Mouse (Mus musculus): ENCODE measurements at regions not wholly inside any gene's neighbourhood (a gene's known extent, or its start where the extent isn't known, plus 50 kb on each side); places are given as distances from the start of the nearest gene placed in this dataset.

DNA sequence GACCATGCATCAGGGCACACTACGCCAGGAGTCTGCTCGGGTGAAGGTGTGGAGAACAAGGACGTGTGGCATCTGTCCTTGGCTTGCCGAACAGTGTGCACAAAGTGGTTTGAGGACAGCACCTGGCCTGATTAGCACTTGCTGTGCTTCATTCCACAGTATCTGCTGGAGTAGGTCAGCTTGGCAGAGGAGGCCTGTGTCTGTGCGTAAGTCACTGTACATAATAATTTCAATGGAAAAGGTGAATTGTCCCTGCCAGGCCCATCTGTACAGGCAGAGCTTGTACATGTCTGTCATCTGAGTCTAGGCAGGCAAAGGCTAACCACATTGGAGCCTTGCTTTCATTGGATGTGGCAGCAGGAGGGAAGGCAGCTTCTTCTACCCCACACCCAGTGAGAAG is 979.5 kb upstream of the Car8 start:
- Histone ChIP-seq H3K9me3 (peaks cover 10% of the 10 kb centered on the region), H3K4me1 (no peaks in the 10 kb centered on the region), H3K36me3 (replicated peaks; ENCODE audit: low read length) (no peaks in the 10 kb centered on the region), H3K27me3 (replicated peaks) (no peaks in the 10 kb centered on the region), H3K4me3 (replicated peaks) (no peak overlapping the region)
- no peak for TF ChIP-seq FLI1 (IDR thresholded peaks at IDR 0.05; ENCODE audit: low read length)
- no peak for TF ChIP-seq GATA1 (IDR thresholded peaks at IDR 0.05; ENCODE audit: borderline replicate concordance, low read length)

DNA sequence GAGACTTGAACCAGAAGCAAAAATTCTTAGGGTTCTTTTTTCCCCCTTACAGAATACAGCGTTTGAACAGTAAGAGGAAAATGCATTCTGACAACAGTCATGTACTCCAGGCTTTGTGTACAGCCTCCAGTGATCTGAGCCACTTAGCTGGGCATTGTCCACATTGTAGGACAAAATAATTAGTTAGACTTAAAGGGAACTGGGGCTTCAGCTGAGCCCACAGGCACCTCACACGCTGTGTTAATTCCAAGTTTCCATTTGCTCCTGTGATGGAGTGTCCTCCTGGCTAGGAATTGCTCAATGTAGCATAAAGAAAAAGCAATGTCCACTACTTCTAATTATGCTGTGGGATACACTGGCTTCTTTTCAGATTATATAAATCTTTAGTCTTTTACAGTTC is 969.8 kb upstream of the Car8 start:
- no peak overlapping the region for H3K4me3 ChIP-seq (replicated peaks)
- no peaks in the 10 kb centered on the region for H3K36me3 ChIP-seq (replicated peaks; ENCODE audit: low read length)
- no peak for TF ChIP-seq GATA1 (IDR thresholded peaks at IDR 0.05; ENCODE audit: borderline replicate concordance, low read length)
- no peaks in the 10 kb centered on the region for H3K9me3 ChIP-seq
- H3K4me1 ChIP-seq: no peaks in the 10 kb centered on the region
- H3K27me3 ChIP-seq (replicated peaks): no peaks in the 10 kb centered on the region

DNA sequence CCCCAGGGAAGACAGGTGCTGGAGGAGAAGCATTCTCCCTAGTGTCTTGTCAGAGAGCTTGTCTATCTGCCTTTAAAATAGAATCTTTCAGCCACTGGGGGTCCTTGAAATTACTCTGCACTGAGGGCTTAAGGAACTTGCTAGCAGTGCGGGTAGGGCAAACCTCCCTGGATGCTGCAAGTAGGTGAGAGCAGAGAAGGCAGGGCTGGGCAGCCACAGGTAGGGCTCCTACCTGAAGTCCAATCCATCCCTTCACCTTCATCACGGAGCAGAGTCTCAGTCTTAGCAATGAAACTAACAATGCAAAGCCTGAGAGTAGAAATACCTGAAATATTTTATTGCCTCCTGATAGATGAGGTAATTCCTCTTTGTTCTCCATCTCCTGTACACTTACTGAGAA is 961.2 kb upstream of the Car8 start:
- Histone ChIP-seq H3K27me3 (replicated peaks) (no peaks in the 10 kb centered on the region), H3K4me1 (no peaks in the 10 kb centered on the region), H3K36me3 (replicated peaks; ENCODE audit: low read length) (no peaks in the 10 kb centered on the region), H3K9me3 (no peaks in the 10 kb centered on the region), H3K4me3 (replicated peaks) (no peak overlapping the region)
- TF ChIP-seq GATA1 (IDR thresholded peaks at IDR 0.05; ENCODE audit: borderline replicate concordance, low read length) (no peak), FLI1 (IDR thresholded peaks at IDR 0.05; ENCODE audit: low read length) (no peak)

DNA sequence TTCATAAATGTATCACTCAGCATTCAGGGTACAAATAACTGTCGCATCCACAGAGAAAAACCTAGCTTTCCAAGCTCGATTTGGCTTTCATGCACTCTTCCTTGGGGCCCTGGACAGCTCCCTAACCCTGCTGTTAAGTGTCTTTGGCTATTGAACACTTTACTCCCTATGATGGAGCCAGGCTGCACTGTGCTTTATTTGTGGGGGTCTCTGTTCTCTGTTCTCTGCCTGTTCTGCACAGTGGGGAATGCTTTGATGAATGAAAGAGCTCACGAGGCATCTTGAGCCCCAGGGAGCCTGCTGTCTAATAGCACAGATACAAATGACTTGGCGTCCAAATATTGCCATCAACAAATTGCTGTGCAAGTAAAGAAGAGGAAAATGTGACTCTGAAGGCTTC is 957.6 kb upstream of the Car8 start:
- Histone ChIP-seq H3K36me3 (replicated peaks; ENCODE audit: low read length) (no peaks in the 10 kb centered on the region), H3K9me3 (no peaks in the 10 kb centered on the region), H3K27me3 (replicated peaks) (peaks cover 2% of the 10 kb centered on the region), H3K4me3 (replicated peaks) (no peak overlapping the region), H3K4me1 (no peaks in the 10 kb centered on the region)
- TF ChIP-seq FLI1 (IDR thresholded peaks at IDR 0.05; ENCODE audit: low read length) (no peak), GATA1 (IDR thresholded peaks at IDR 0.05; ENCODE audit: borderline replicate concordance, low read length) (no peak)

DNA sequence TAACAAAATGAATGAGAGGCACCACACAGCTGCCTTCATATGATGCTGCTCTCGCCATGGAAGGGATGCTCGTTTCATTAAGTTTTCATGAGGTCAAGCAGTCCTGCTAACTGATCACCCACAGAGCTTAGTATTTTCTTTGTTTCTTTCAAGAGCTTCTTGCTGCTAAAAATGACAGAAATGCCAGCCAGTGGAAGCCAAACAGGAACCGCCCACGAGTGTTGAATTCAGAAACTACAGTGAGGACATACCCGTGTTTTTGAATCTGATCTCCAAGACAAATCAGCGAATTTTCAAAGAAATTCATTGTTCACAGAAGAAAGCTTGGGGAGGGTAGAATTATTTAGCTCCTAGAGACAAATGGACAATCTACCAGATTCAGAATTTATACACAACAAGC is 954.3 kb upstream of the Car8 start:
- Histone ChIP-seq H3K9me3 (no peaks in the 10 kb centered on the region), H3K36me3 (replicated peaks; ENCODE audit: low read length) (no peaks in the 10 kb centered on the region), H3K4me1 (peaks cover 3% of the 10 kb centered on the region), H3K27me3 (replicated peaks) (peaks cover 2% of the 10 kb centered on the region), H3K4me3 (replicated peaks) (no peak overlapping the region)
- no peak for TF ChIP-seq GATA1 (IDR thresholded peaks at IDR 0.05; ENCODE audit: borderline replicate concordance, low read length)
- no peak for TF ChIP-seq FLI1 (IDR thresholded peaks at IDR 0.05; ENCODE audit: low read length)

DNA sequence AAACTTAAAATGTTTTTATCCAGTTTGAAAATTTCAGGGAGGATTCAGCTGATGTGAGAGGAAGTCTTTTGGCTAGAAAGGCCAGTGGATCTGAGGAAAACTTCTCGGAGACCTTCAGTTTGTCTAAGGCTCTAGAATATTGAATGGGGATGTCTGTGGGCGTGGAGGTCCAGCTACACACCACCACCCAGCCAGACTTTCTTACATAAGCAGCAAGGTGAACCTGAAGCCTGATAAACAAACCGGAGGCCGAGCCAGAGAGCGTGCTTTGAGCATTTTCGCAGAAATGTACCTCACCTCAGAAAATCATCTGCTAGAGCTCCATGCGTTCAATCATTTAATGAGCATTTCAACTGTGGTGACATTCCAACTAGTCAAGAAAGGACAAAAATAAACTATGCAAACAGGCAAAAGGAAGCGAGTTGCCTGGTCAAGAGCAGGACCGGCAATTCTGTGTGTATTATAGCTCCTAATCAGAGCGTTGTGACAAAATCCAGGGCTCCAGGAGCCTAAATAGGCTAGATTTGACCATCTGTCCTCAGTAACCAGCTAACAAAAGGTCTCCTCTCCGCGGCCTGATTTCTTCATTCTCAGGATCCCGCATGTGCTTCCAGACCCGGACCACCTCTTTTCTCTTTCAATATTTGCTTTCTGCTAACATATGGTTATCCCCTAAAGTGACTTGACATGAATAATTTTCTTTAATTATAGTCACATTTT is 946.5 kb upstream of the Car8 start:
- Histone ChIP-seq H3K4me3 (replicated peaks) (peak overlapping the region; percentile 85), H3K4me1 (peaks cover 27% of the 10 kb centered on the region), H3K9me3 (no peaks in the 10 kb centered on the region), H3K36me3 (replicated peaks; ENCODE audit: low read length) (no peaks in the 10 kb centered on the region), H3K27me3 (replicated peaks) (no peaks in the 10 kb centered on the region)
- TF ChIP-seq GATA1 (IDR thresholded peaks at IDR 0.05; ENCODE audit: borderline replicate concordance, low read length) (no peak), FLI1 (IDR thresholded peaks at IDR 0.05; ENCODE audit: low read length) (no peak)

DNA sequence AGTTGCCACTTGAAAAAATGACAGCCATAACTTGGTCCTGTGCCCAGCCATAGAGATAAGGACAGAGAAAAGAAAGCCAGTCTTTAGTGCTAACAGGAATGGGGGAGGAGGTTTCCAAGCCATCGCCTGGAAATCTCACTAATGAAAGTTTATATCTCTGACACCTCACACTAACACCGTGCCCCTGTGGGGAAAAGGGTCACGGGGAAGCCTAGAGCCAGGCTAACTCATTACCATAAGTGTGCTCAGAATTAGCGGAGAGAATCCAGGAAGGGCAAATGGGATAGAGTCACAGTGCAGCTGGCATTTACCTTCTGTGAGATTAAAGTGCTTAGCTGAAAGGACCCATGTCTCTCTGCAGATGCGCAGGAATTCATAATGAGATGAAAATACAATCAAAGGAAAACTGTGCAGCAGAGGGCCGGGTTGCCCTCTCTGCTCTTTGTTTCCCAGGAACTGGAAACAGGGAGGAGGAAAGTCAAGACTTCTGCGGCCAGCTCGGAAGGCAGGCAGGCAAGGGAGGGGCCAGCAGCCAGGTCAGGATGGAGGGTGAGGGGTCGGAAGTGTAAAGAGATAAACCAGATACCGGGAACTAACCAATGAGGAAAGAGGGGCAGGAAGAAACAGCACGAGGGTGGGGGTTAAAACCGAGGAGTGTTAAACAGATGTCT is 945.7 kb upstream of the Car8 start:
- H3K4me1 ChIP-seq: peaks cover 27% of the 10 kb centered on the region
- TF ChIP-seq GATA1 (IDR thresholded peaks at IDR 0.05; ENCODE audit: borderline replicate concordance, low read length) (no peak), FLI1 (IDR thresholded peaks at IDR 0.05; ENCODE audit: low read length) (no peak)
- H3K4me3 ChIP-seq (replicated peaks): peak overlapping the region; percentile 85
- no peaks in the 10 kb centered on the region for H3K27me3 ChIP-seq (replicated peaks)
- H3K36me3 ChIP-seq (replicated peaks; ENCODE audit: low read length): no peaks in the 10 kb centered on the region
- no peaks in the 10 kb centered on the region for H3K9me3 ChIP-seq

DNA sequence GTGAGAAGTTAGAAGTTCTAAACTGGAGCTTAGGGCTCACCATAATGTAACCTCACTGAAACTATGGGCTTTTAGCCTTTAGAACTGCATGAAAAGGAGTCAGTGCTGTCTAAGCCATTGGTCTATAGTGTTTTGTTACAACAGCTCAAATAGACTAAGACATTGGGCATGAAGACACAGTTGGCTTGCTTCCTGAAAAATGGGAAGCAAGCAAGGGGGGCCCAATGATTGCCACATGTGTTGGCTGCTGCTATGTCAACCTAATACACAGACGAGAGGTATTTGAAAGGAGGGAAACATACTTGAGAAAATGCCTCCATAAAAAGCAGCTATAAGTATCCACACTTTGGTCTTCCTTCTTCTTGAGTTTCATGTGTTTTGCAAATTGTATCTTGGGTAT is 935.5 kb upstream of the Car8 start:
- TF ChIP-seq GATA1 (IDR thresholded peaks at IDR 0.05; ENCODE audit: borderline replicate concordance, low read length): no peak
- no peak for TF ChIP-seq FLI1 (IDR thresholded peaks at IDR 0.05; ENCODE audit: low read length)
- H3K27me3 ChIP-seq (replicated peaks): peaks cover 2% of the 10 kb centered on the region
- no peaks in the 10 kb centered on the region for H3K36me3 ChIP-seq (replicated peaks; ENCODE audit: low read length)
- no peaks in the 10 kb centered on the region for H3K9me3 ChIP-seq
- H3K4me1 ChIP-seq: no peaks in the 10 kb centered on the region
- H3K4me3 ChIP-seq (replicated peaks): no peak overlapping the region

DNA sequence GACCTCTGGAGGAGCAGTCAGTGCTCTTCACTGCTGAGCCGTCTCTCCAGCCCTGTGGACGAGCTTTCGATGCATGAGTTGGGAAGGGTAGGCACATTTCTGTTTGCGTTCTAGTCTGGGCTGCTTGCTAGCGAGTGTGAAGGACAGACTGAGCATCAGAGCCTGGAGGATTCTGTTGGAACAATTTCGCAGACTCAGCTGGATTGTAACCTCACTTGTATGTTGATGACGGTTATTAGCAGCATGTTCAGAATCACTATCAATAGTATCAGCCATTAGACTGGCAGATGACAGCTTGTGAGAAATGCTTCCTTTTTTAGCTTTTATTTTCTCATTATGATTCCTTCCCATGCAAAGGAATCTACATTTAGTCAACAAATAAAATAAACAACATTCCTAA is 923.5 kb upstream of the Car8 start:
- no peaks in the 10 kb centered on the region for H3K9me3 ChIP-seq
- H3K27me3 ChIP-seq (replicated peaks): no peaks in the 10 kb centered on the region
- no peak overlapping the region for H3K4me3 ChIP-seq (replicated peaks)
- TF ChIP-seq GATA1 (IDR thresholded peaks at IDR 0.05; ENCODE audit: borderline replicate concordance, low read length) (no peak), FLI1 (IDR thresholded peaks at IDR 0.05; ENCODE audit: low read length) (no peak)
- no peaks in the 10 kb centered on the region for H3K4me1 ChIP-seq
- H3K36me3 ChIP-seq (replicated peaks; ENCODE audit: low read length): no peaks in the 10 kb centered on the region

DNA sequence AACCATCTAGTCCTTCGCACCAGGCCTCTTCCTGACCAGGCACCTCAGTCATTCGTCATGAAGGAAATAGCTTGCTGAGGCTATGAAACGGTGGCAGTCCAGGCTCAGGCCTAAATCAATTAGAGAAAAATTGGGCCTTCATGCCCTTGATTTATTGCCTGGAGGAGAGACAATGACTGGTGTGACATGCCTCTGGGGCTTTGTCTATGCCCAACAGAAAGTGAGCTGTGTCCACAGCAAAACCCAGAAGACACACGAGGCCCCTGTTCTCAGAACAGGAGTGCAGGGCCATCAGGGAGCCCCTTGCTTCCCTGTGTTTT is 922.9 kb upstream of the Car8 start:
- no peaks in the 10 kb centered on the region for H3K4me1 ChIP-seq
- TF ChIP-seq FLI1 (IDR thresholded peaks at IDR 0.05; ENCODE audit: low read length): no peak
- no peaks in the 10 kb centered on the region for H3K27me3 ChIP-seq (replicated peaks)
- H3K4me3 ChIP-seq (replicated peaks): no peak overlapping the region
- no peaks in the 10 kb centered on the region for H3K9me3 ChIP-seq
- no peaks in the 10 kb centered on the region for H3K36me3 ChIP-seq (replicated peaks; ENCODE audit: low read length)

All from megakaryocyte, embryonic 14.5 days (primary cell).